Comparison of ENCODE assay signal across 10 mouse cellular contexts in the genomic region with DNA sequence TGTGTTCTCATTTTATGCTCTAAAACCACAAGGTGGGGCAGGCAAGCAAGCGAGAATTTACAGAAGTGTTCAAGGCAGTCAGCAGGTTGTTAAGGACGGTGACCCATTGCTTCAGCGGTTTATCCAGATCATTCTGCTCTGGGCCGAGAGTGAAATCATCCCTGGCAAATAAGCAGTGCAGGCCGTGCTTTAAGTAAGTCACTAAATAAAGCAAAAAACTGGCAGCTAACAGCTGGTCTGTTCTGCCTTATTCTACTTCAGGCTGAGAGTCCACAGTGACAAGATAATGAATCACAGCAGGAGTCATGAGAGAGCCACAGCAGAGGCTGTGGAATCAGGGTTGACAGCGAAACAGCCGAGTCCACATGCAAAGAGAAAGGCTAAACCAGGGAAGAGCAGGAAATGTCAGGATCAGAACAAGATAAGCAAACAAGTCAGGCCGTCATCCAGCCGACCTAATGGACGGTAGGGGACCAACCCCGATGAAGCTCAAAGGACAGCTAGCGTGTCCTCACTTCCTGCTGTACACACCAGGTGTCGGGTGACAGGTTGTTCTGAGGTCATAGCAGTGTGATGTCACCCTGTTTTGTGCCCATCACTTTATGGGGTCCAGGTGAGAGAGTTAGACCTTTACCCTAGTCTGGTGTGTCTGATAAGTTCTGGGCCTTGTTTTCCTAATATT. TPM values are rescaled to one million over a fixed set of nuclear protein-coding genes. Genes with fewer than 3 reads are reported as not detected.
A peak's percentile ranks its signal among the peaks of the same experiment; 100 is the strongest.
DNase-seq lines count a peak whose midpoint lies in the region; ATAC-seq lines count a peak whose summit lies in the region.
"Had no signal": no experiment of that assay in that cellular context is flagged by ENCODE, and none has a peak within 500 bp of the region (broad histone marks: within the 10 kb centered on the region; RNA-seq: fewer than 3 reads in every experiment).

No protein-coding gene starts in this region.

- no peaks in the 10 kb centered on the region for H3K9me3 ChIP-seq in hindbrain, embryonic 14.5 days (ENCODE audit: control insufficient read depth, low read length)
- H3K9me3 ChIP-seq in hindbrain, embryonic 10.5 days = no peaks in the 10 kb centered on the region
- H3K9me3 ChIP-seq in liver, embryonic 13.5 days (replicated peaks) = no peaks in the 10 kb centered on the region
- H3K9me3 ChIP-seq: limb, embryonic 15.5 days had no signal

- H3K4me3 ChIP-seq in hindbrain, embryonic 14.5 days (replicated peaks; ENCODE audit: low read length) = no peak overlapping the region
- H3K4me3 ChIP-seq in hindbrain, embryonic 10.5 days = no peak overlapping the region
- H3K4me3 ChIP-seq in liver, embryonic 13.5 days (replicated peaks) = no peak overlapping the region
- H3K4me3 ChIP-seq: limb, embryonic 15.5 days had no signal

- no peak overlapping the region for H3K9ac ChIP-seq in hindbrain, embryonic 14.5 days
- no peak overlapping the region for H3K9ac ChIP-seq in liver, embryonic 13.5 days
- H3K9ac ChIP-seq: limb, embryonic 15.5 days had no signal

- 54% methylated on average over 13 of the region's 13 CpGs for WGBS in hindbrain, embryonic 14.5 days
- 54% methylated on average over 13 of the region's 13 CpGs for WGBS in hindbrain, embryonic 10.5 days
- 40% methylated on average over 13 of the region's 13 CpGs for WGBS in liver, embryonic 13.5 days (ENCODE audit: insufficient replicate concordance)

- no peaks in the 10 kb centered on the region for H3K27me3 ChIP-seq in hindbrain, embryonic 14.5 days (ENCODE audit: control insufficient read depth, insufficient read depth, low read length)
- no peaks in the 10 kb centered on the region for H3K27me3 ChIP-seq in hindbrain, embryonic 10.5 days (ENCODE audit: insufficient read depth, poor library complexity, severe bottlenecking)
- H3K27me3 ChIP-seq in liver, embryonic 13.5 days = no peaks in the 10 kb centered on the region
- H3K27me3 ChIP-seq: limb, embryonic 15.5 days had no signal

- H3K27ac ChIP-seq in hindbrain, embryonic 14.5 days = no peak overlapping the region
- no peak overlapping the region for H3K27ac ChIP-seq in hindbrain, embryonic 10.5 days
- no peak overlapping the region for H3K27ac ChIP-seq in liver, embryonic 13.5 days
- H3K27ac ChIP-seq: limb, embryonic 15.5 days had no signal

- H3K4me2 ChIP-seq in hindbrain, embryonic 14.5 days (replicated peaks) = no peak overlapping the region
- no peak overlapping the region for H3K4me2 ChIP-seq in liver, embryonic 13.5 days
- H3K4me2 ChIP-seq: limb, embryonic 15.5 days had no signal

- no peak for DNase-seq in hindbrain, embryonic 14.5 days (ENCODE audit: low spot score)
- DNase-seq in hindbrain, embryonic 10.5 days (ENCODE audit: low spot score) = no peak
- DNase-seq in right cerebral cortex, adult 2 months (ENCODE audit: low spot score in 2 of 2) = peak; percentile 10 to 20
- no peak for DNase-seq in right cerebral cortex, postnatal 10 days (ENCODE audit: low spot score in 2 of 2)
- DNase-seq in liver, embryonic 13.5 days = no peak
- peak; percentile 54 for DNase-seq in yolk sac, embryonic 10.5 days (ENCODE audit: low spot score)
- DNase-seq in layer of hippocampus, postnatal 14 days (ENCODE audit: low spot score in 2 of 2) = no peak
- DNase-seq in kidney, adult 11 months = no peak
- DNase-seq: gastrocnemius, postnatal 25 days had no signal

- no peaks in the 10 kb centered on the region for H3K4me1 ChIP-seq in hindbrain, embryonic 14.5 days (replicated peaks; ENCODE audit: control insufficient read depth, insufficient read depth, low read length)
- no peaks in the 10 kb centered on the region for H3K4me1 ChIP-seq in hindbrain, embryonic 10.5 days (replicated peaks)
- H3K4me1 ChIP-seq in liver, embryonic 13.5 days (replicated peaks) = peaks cover 9% of the 10 kb centered on the region
- H3K4me1 ChIP-seq: limb, embryonic 15.5 days had no signal

- no peaks in the 10 kb centered on the region for H3K36me3 ChIP-seq in hindbrain, embryonic 14.5 days (replicated peaks; ENCODE audit: control insufficient read depth, insufficient read depth)
- H3K36me3 ChIP-seq in hindbrain, embryonic 10.5 days = no peaks in the 10 kb centered on the region
- H3K36me3 ChIP-seq in liver, embryonic 13.5 days = no peaks in the 10 kb centered on the region
- H3K36me3 ChIP-seq: limb, embryonic 15.5 days had no signal

- ATAC-seq in hindbrain, embryonic 14.5 days (ENCODE audit: low FRiP score) = peak; percentile 31; the same call in 1 of the 2 replicates
- ATAC-seq in liver, embryonic 13.5 days (ENCODE audit: low read depth) = peak; percentile 52

RNA-seq across cellular contexts. Expression of a gene that starts 4.9 kb away (rescaled TPM):
- not detected in 2 replicates for polyA plus RNA-seq in hindbrain, embryonic 14.5 days (2014; fragmentation: Nextera tagmentation; extraction: Ambion mirVana)
- polyA plus RNA-seq in hindbrain, embryonic 10.5 days (2016; fragmentation: Nextera tagmentation; extraction: Ambion mirVana) = not detected in 2 replicates
- 0.53 and 0.62 TPM in 2 replicates for polyA plus RNA-seq in liver, embryonic 13.5 days (2015; fragmentation: Nextera tagmentation; extraction: Ambion mirVana)
- total RNA-seq in layer of hippocampus, postnatal 14 days (2021) = under 1 TPM; 0.14 to 0.36 TPM

RNA-seq across cellular contexts. Expression of a gene that starts 44.5 kb away (rescaled TPM):
- 12.6 TPM in 2 replicates for polyA plus RNA-seq in hindbrain, embryonic 14.5 days (2014; fragmentation: Nextera tagmentation; extraction: Ambion mirVana)
- polyA plus RNA-seq in hindbrain, embryonic 10.5 days (2016; fragmentation: Nextera tagmentation; extraction: Ambion mirVana) = 9.9 and 11.0 TPM in 2 replicates
- 2.2 and 2.3 TPM in 2 replicates for polyA plus RNA-seq in liver, embryonic 13.5 days (2015; fragmentation: Nextera tagmentation; extraction: Ambion mirVana)
- total RNA-seq in layer of hippocampus, postnatal 14 days (2021) = 10 to 100 TPM; 34.5 to 39.5 TPM

Comparison
In these comparisons a context has a peak if more than half of its experiments do, and no peak if none do; other contexts are left out.
1. DNase-seq: peak in right cerebral cortex, adult 2 months (2 of 2) and yolk sac, embryonic 10.5 days (single experiment); none in hindbrain, embryonic 14.5 days (single experiment), hindbrain, embryonic 10.5 days (single experiment), right cerebral cortex, postnatal 10 days (0 of 2), liver, embryonic 13.5 days (single experiment), layer of hippocampus, postnatal 14 days (0 of 2) and kidney, adult 11 months (single experiment).